ENCODE assay signal across 24 mouse cellular contexts in genomic region chr6:106791429-106791828, GRCm38 (mm10). TPM values are rescaled to one million over a fixed set of nuclear protein-coding genes. Genes with fewer than 3 reads are reported as not detected.
"Had no signal": no experiment of that assay in that cellular context is flagged by ENCODE, and none has a peak within 500 bp of the region (broad histone marks: within the 10 kb centered on the region; RNA-seq: fewer than 3 reads in every experiment).

No protein-coding gene starts in this region.

- H3K4me1 ChIP-seq: limb, embryonic 10.5 days; liver, embryonic 15.5 days; neural tube, embryonic 15.5 days; stomach, embryonic 15.5 days had no signal

- DNase-seq: kidney, adult 11 months; kidney, adult 9 months; kidney, postnatal 10 days; kidney, postnatal 4 days; lung, embryonic 14.5 days; lung, postnatal 10 days; lung, postnatal 4 days; right cerebral cortex, adult 18-20 months; right cerebral cortex, postnatal 4 days; spleen, adult 18-20 months; thymus, adult 2 months; thymus, postnatal 4 days had no signal

- H3K4me2 ChIP-seq: liver, embryonic 11.5 days; liver, embryonic 15.5 days; lung, embryonic 14.5 days; midbrain, embryonic 13.5 days; neural tube, embryonic 15.5 days; stomach, embryonic 15.5 days had no signal

- H3K27me3 ChIP-seq: liver, embryonic 15.5 days; midbrain, embryonic 13.5 days; neural tube, embryonic 15.5 days; stomach, embryonic 15.5 days had no signal

- ATAC-seq: midbrain, embryonic 13.5 days had no signal

- H3K4me3 ChIP-seq: left cerebral cortex, adult 2 months; limb, embryonic 10.5 days; liver, embryonic 15.5 days; midbrain, embryonic 13.5 days; neural tube, embryonic 15.5 days; stomach, embryonic 15.5 days had no signal

- H3K27ac ChIP-seq: left cerebral cortex, adult 2 months; limb, embryonic 10.5 days; liver, embryonic 15.5 days; midbrain, embryonic 13.5 days; neural tube, embryonic 15.5 days; stomach, embryonic 15.5 days had no signal

- H3K9ac ChIP-seq: liver, embryonic 15.5 days; lung, embryonic 14.5 days; midbrain, embryonic 13.5 days; neural tube, embryonic 15.5 days; stomach, embryonic 15.5 days had no signal

- H3K9me3 ChIP-seq: limb, embryonic 10.5 days; liver, embryonic 15.5 days; midbrain, embryonic 13.5 days; neural tube, embryonic 15.5 days; stomach, embryonic 15.5 days had no signal

RNA-seq across cellular contexts. Expression of gene Il5ra, which starts 42.6 kb away (rescaled TPM):
- total RNA-seq: layer of hippocampus, adult 8-10 months; layer of hippocampus, postnatal 14 days; left cerebral cortex, adult 2 months; left cerebral cortex, postnatal 14 days; midbrain, postnatal 0 days had no signal
- polyA plus RNA-seq: limb, embryonic 10.5 days; lung, embryonic 14.5 days; midbrain, embryonic 13.5 days; neural tube, embryonic 11.5 days had no signal
